Mouse (Mus musculus) retina, embryonic 14.5 days (tissue): ENCODE data around the gene Rapgef1.
"Not testable (repeated sequence)": the region's sequence is repeated elsewhere in the genome, so short reads cannot be mapped to it uniquely, and the experiment has no call there.

Source experiments
- DNase-seq: peaks from one replicate; pipeline ENCODE4 v3.0.0-alpha.2; 2015; ENCODE audit warnings: low spot score

The Rapgef1 gene

DNA sequence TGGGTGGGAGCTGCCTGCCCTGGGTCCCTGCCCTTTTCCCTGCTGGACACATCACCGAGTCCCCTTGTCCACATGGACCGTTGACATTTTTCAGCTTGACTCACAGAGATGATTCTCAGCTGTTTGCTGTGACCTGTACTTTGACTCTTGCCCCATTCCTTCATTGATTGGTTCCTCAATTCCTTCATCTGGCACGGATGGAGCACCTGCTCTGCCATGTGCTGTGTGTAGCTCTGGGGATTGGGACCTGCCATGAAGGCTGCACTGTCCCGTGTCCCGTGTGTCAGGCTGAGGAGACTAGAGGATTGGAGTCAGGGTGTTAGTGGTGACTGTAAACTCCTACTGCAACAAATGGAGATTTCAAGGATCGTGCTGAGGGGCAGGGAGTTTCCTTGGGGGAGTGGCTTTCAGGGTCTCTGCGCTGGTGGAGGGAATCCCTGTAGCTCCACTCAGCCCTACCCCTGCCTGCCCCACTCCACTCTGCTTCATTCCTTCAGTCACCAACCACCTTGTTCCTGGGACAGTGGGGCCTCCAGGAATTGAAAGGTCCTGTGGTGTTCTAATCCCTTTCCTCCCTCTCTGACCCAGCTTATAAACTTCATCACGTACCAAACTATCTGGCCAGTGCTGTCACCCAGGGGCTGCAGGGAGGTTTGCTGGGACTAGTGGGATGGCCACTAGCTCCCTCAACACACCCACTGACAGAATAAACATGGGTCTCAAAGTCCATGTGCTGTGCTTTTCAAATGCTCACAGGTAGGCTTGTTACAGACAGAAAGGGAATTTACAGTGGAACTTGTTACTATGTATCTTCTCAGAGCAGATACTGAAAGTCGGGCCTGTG, 3.9 kb downstream of the Rapgef1 start:
- no peak for DNase-seq

DNA sequence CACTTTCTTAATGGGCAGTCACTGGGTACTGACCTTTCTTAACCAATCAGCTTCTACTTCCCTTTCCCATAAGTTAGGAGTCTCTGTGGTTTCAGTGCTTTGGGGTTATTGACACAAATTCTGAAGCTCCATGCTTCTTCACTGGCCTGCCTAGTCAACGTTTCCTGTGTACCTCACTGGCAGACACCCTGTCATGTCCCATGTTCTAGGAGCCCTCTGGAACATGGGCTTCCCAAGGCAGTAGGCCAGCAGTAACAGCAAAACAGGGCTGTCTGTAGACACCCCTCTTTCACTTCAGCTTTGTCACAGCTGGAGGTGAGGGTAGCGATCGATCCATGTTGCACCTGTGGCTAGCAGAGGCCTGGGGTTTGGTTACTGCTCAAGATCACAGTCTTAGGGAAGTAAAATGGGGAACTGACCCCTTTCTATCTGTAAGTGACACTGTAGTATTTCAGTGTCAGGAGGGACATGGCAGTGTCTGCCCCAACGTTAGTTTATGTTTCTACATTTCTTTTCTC, 4.6 kb downstream of the Rapgef1 start:
- DNase-seq: no peak

DNA sequence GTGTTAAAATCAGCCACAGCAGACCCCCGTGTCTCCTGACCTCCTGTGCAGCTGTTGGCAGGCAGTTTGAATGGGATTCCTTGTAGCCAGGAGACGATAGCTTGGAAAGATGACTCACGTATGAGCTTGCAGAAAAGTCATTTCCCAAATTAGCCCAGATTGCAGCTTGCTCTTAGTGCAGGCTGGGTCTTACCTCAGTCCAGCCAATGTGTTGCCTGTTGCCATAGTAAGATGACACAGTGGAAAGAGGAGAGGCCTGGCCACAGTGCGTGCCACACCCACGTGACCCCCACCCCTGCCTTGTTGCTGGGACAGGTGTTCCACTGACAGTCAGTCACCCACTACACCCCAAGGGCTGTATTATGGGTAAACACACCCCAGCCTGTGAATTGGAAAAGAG, 5.2 kb downstream of the Rapgef1 start:
- DNase-seq: no peak

DNA sequence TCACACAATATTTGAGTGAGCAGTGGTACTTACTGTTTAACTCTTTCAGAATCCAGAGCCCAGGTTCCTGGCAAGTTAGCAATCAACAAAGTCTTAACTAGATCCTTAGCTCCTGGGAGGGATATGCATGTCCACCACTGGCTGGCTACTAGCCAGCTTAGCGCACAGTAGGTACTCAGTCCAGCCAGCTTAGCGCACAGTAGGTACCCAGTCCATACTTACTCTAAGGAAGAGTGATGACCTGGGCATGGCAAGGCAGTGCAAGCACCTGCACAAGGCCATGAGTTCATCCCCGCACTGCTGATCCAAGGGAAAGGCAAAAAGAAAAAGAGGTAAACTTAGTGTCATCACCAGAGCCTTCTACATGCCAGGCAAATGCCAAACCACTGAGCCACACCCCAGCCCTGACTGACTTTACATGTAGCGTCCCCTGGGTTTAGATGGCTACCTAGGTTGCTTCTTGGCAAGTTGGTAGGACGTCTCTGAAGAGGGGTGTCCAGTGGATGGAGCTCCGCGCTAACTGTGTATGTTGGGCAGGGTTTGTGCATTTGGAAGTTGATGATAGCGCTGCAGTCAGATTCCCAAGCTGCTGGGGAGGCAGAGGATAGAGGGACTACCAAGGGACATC, 6.2 kb downstream of the Rapgef1 start:
- no peak for DNase-seq

DNA sequence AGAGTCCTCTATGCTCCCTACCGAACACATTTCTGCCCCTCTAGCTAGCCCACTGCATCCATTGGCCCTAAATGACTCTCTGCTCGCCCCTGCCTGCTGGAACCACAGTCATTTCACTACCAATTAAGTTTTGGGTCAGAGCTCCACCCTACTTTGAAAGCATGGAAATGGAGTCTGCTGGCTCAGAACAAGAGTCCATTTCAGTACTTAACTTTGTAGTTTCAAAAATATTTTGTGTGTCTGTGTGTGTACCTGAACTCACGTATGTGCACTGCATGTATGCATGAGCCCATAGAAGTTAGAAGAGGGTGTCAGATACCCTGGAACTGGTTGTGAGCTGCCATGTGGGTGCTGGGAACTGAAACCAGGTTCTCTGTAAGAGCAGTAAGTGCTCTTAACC, 7.8 kb downstream of the Rapgef1 start:
- no peak for DNase-seq

DNA sequence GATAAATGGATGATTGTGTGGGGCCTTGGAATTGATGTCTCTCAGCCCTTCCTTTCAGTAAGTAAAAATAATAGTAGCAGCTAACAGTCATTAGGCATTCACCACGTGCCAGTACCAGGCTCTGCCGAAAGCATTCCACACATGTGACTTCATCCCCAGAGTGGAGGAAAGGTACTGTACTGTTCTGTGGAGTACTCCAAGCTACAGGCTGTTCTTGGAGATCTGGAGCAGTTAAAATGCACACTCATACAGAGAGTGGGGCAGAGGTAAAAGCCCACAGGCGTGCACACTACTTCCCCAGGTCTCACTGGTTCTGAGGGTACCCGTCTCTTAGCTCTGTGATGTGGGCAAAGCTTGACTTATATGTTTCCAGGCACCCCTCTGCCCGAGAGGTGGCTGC, 8.7 kb downstream of the Rapgef1 start:
- DNase-seq: no peak

DNA sequence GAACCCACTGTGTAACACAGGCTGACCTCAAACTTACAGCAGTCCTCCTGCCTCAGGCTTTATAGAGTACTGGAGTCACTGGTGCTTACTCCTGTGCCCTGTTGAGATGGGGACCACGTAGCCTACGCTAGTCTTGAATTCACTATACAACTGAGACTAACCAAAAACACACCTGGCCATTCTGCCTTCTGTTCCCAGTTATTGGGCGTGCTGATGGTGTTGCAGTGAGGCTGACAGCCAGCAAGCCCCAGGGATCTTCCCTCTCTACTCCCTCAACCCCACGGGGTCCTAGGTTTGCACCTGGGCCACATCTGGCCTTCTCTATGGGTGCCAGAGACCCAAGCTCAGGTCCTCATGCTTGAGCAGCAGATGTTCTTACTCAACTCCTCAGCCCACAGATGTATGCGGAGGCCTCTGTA, 9.3 kb downstream of the Rapgef1 start:
- DNase-seq: no peak

DNA sequence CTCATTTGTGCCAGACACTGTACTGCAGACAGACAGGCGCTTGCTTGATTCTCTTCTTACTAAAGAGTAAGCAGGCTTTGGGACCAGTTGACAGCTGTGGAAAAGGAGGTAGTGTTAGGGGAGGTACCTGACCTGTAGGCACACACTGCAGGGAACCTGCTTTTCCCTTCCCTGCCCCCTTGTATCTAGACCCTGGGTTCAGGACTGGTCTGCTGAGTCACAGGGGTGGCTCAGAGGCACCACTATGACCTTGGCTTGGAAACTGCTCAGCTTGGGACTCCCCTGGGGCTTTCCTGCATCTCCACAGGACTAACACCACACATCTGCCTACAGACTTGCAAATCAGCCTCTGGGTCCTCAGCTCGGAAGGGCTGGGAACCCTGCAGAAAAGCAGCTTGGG, 9.8 kb downstream of the Rapgef1 start:
- no peak for DNase-seq

DNA sequence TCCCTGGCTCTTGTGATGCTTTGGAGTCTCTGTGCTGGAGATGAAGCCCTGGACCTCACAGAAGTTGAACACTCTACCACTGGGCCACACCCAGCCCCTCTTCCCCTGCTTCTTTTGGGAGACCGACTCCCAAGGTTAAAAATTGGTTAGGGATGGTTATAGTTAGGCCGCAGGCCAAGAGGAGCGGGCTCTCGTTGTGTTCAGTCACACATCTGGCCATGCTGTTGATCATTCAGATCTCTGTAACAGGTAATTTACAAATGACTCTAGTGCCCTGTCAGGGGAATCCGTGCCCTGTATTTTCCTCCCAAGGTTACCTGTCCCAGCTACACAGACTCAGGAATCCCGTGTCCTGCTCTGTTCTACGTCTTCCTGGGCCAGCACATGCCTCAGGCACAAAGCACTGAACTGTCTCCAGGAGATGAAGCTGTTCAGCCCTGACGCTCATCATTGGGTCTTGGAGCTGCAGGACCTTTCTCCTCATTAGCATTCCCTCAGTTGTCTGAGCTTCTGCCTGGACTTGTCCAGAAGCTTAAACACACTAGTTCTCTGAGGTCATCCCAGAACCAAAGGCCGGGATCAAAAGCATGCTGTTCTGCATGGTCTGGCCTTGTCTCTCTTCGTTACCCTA, 10.7 kb downstream of the Rapgef1 start:
- DNase-seq: no peak

DNA sequence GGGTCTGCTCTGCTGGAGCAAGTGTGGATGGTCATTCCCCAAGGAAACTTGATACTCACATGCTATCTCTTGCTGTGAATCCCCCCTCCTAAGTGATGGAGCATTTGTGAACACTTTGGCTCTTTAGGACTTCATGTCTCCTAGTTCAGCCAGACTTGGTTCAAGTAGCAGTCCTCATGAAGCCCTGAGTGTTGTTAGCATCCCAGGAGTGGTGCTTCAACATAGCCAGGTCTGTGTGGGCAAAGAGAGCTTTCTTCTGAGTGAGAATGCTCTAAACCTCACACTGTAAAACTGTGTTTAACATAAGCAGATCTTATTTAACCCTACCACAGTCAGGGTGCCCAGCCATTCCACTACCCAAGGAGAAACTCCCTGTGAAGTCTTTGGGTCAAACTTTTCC, 11.5 kb downstream of the Rapgef1 start:
- no peak for DNase-seq

DNA sequence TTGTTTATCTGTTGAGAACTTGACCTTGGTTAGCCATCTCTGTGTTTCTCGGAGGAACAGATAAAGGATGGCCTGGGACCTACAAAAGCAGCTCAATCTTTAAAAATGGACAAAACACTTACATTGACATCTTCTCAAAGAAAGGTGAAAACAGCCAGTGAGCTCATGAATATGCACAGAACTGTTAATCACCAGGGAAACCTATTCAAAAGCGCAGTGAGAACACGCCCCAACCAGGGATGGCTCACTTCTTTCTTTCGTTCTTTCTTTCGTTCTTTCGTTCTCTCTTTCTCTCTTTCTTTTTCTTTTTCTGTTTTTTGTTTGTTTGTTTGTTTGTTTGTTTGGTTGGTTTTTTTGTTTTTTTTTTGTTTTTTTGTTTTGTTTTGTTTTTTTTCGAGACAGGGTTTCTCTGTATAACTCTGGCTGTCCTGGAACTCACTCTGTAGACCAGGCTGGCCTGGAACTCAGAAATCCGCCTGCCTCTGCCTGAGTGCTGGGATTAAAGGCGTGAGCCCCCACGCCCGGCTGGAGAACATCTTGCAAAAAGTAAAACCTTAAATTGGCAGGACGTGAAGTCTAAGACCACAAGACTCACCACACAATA, 12.1 kb downstream of the Rapgef1 start:
- not testable (repeated sequence) for DNase-seq

DNA sequence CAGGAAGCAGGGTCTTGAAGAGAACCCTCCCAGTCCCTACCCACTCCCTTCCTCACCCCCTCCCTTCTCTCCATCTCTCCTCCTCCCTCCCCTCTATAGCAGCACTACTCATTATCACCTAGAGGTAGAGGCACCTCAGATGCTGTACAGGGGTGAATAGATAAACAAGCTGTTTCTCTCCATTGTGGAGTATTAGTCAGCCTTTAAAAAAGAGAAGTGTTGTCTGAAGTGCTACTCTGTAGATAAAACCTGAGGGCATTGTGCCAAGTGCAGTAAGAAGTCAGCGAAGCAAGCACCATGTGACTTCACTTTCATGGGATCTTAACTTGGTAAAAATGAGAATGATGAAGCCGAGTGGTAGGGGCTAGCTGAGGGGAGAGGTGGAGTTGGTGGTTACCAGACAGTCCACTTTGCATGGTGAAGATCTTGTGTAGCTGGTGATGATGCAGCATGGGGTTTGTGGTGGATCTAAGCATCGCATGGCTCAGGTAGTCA, 12.7 kb downstream of the Rapgef1 start:
- DNase-seq: no peak

DNA sequence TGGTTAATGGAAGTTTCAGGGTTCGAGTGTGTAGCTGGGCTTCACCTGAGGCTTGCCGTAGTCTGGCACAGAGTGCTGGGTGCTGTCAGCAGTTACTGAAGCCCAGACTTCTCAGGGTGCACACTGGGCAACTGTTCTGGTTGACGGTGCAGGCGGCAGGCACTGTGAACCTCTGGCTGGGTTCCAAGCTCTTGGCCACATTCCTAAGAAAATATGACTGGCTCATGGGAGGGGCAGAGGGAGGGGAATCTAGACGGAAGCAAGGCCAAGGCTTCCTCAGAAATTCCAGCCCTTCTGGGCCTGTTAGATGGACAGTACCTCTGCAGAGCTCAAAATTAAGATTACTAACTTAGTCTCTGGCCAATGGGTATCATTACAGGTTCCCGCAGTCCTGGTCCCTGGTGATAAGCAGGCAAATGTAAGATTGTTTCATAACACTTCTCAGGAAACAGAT, 13.6 kb downstream of the Rapgef1 start:
- DNase-seq: no peak

DNA sequence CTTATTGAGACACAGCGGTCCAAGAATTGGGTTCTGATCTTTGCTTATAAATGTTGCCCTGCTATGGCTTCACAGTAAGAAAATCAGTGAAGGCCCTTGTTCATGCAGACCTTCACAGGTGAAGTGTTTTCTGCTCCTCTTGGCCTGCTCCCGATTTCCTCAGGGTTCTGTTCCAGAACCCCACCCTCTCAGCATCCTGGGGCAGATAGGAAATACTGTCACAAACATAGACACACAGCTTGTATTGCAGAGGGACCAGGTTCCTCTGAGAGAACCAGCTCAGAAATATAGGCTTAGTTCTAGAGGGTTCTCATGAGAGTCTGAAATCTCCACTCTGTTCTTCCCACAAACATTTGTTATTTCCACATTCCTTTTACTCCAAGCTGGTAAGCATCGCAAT, 14.3 kb downstream of the Rapgef1 start:
- DNase-seq: no peak

DNA sequence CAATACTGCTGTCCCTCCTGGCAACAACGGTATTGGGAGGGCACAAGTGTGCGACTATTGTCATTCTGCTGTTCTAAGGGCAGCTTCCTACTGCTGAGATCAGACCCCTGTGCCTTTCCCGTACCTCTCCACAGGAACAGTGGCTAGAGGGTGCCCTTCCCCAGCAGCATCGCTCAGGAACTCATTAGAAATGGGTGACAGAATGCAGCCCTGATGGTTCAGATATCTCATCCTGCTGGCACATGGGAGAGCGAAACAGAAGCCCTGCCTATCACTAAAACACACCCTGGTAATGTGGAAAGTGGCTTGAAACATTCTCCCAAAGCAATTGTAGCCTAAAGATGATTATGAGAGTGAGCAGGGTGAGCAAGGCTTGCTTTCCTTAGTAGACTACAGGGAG, 15.0 kb downstream of the Rapgef1 start:
- no peak for DNase-seq

DNA sequence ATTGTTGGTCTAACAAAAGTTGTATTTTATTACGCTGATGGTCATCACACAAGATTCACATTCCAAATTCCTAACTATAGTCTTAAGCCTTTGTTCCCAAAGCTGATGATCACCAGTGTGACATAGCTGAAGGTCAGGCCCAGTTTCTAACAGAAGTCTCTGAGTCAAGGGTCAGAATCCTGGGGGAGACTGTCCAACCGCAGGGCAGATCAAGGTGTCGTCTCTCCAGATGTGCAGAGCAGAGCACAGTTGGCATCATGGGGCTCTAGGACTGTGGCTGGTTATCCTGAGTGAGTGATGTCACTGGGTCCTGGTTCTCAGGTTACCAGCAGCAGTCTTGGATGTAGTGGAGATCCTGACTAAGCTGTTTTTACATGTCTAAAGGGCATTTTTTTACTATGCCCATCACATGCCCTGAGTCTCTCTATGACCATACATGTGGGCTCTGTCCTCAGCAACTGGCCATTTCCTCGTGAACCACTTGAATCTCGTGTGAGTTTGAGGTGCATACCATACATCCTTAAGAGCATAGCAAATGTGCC, 16.5 kb downstream of the Rapgef1 start:
- no peak for DNase-seq

DNA sequence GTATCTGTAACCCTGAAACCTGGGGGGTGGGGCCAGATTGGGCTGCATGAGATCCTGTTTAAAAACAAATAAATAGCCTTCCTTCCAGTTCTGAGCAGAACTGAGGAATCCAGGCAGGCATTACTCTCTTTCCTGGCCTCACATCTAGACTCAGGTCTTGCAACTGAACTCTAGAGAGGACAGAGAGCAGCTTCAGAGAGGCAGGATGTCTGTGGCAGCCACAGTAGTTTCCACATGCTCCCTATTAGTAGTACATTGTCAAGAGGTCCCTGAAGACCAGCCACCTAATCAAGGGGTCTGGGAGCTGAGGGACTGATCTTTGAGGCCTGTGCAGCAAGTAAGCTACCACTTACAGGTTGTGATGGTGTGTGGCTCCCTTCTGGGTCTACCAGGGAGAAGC, 18.0 kb downstream of the Rapgef1 start:
- DNase-seq: no peak

DNA sequence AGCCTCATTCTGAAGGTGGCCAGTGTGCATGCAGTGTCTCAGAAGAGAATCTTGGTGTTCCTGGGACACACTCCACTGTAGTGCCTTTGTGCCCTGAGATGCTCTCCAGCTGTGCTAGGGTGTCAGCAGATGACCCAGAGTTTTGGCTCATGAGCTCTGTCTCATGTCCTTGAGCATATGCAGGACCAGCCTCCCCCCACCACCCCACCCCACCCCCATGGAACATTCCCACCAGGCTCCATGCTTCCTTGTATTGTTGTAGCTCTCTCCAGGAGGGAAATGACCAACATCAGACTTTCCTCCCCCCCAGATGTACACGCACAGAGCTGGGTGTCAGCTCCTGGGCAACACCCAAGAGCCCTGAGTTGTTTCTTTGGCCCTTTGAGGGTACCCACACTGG, 19.9 kb downstream of the Rapgef1 start:
- no peak for DNase-seq

DNA sequence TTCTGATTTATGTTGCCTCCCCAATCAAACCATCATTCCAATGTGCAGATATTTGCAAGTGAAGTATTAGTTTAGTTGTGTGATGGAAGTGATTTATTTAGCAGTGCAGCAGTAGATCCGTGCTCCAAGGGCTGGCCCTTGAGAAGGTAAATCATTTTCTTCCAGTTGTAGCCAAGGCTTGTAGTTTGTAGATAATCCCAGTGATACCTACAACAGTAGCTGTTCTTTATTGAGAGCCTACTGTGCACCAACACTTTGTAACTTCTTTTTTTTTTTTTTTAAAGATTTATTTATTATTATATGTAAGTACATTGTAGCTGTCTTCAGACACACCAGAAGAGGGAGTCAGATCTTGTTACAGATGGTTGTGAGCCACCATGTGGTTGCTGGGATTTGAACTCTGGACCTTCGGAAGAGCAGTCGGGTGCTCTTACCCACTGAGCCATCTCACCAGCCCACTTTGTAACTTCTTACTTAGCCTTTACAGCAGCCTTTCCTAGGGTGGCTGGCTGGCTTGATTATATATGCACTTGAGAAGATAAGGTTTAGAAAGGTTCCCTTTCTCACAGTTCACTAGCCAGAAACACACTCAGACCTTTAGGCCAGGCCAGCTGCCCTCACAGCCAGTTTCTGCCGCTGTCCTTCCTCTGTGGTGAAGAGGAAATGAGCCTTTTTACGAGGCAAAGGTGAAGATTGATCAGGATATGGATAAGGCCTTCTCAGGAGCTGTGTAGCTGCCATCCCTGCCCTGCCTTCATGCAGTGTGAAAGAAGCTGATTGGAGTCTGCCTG, 20.6 kb downstream of the Rapgef1 start:
- DNase-seq: no peak

DNA sequence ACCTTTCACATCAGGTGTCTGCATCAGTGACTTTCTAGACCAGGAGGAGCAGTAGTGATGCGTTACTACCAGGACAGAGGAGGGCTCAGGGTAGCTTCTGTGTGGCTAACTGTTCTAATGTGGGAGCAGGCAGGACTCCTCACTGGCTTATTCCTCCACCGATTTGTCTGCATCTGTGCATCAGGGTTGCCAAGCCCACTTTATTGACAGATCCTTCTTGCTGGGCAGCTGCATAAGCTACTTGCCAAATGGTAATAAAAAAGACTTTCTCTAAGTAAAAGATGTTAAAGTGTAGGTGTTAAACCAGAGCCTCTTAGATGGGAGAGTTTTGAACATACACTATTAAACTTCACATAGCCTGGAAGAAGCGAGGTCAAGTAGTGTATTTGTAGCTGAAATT, 22.2 kb downstream of the Rapgef1 start:
- DNase-seq: no peak

DNA sequence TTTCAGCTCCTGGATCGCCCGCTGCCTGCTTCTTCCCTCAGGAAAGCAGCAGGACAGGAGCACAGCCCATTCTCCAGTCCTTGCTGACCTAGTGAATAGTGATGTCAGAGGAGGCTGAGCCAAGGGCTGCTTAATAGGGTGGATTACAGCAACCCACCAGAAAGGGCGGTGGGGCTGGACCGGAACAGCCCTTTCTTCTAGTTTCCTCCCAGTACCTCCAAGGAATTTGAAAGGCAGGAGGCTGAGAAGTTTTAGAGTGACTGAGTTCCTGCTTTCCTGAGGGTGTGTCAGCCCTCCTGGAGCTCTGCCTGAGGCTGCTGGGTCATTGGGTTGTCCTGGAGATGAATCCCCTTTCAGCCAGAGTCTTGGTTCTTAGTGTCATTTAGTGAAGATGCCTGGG, 23.9 kb downstream of the Rapgef1 start:
- DNase-seq: no peak
